Mouse (Mus musculus) forebrain, embryonic 11.5 days (tissue): ENCODE measurements around the gene Nt5e. TPM values are rescaled to one million over a fixed set of nuclear protein-coding genes. Genes with fewer than 3 reads are reported as not detected.

ENCODE experiments used
- ATAC-seq: fragments of 200-750 bp; cut with Nextera tagmentation; replicated peaks from 2 replicates; pipeline ENCODE4 v1.8.0; 2017; ENCODE audit warnings: moderate TSS enrichment; ENCODE audit not compliant: low FRiP score
- DNase-seq: peaks from one replicate; pipeline ENCODE4 v3.0.0-alpha.2; 2017; ENCODE audit warnings: low spot score
- H3K27ac ChIP-seq: fragments of 300-500 bp; sonication (generic); 2 replicates; pipeline ENCODE4 v1.5.1; 2014; ENCODE audit warnings: low read depth, low read length
- H3K27me3 ChIP-seq: fragments of 300-500 bp; sonication (generic); 2 replicates; pipeline ENCODE4 v1.6.1; 2014; ENCODE audit warnings: mild to moderate bottlenecking, low read length, mixed read lengths; ENCODE audit not compliant: control insufficient read depth, insufficient read depth
- H3K36me3 ChIP-seq: fragments of 300-500 bp; sonication (generic); 2 replicates; pipeline ENCODE4 v1.6.1; 2014; ENCODE audit warnings: mild to moderate bottlenecking, low read length, moderate library complexity, mixed read lengths; ENCODE audit not compliant: control insufficient read depth, insufficient read depth
- H3K4me1 ChIP-seq: fragments of 300-500 bp; sonication (generic); replicated peaks from 2 replicates; pipeline ENCODE4 v1.6.1; 2014; ENCODE audit warnings: low read length, mixed read lengths; ENCODE audit not compliant: control insufficient read depth, insufficient read depth
- H3K4me2 ChIP-seq: fragments of 300-500 bp; sonication (generic); 2 replicates; pipeline ENCODE4 v1.6.1; 2014; ENCODE audit warnings: low read depth, mild to moderate bottlenecking, low read length, moderate library complexity, mixed read lengths; ENCODE audit not compliant: severe bottlenecking
- H3K4me3 ChIP-seq: fragments of 300-500 bp; sonication (generic); 2 replicates; pipeline ENCODE4 v1.5.1; 2014; ENCODE audit warnings: low read depth, low read length
- H3K9ac ChIP-seq: fragments of 300-500 bp; sonication (generic); 2 replicates; pipeline ENCODE4 v1.6.1; 2014; ENCODE audit warnings: low read length
- H3K9me3 ChIP-seq: fragments of 300-500 bp; sonication (generic); 2 replicates; pipeline ENCODE4 v1.6.1; 2016; ENCODE audit warnings: low read length, mixed read lengths; ENCODE audit not compliant: control insufficient read depth
- WGBS: fragments of 180-500 bp; shearing (Covaris S2); extraction: QIAGEN DNeasy Blood & Tissue Kit; methylation state at CpG from one replicate; pipeline ENCODE4 v1.1.7; 2014; 5-methylcytosine and 5-hydroxymethylcytosine counted together
- polyA plus RNA-seq: library from polyadenylated mRNA; unstranded; fragments of >200 nt; fragmentation: Nextera tagmentation; extraction: Ambion mirVana; gene quantifications from 2 replicates; pipeline ENCODE4 v1.2.1, GENCODE M21; 2014

Gene Nt5e
- polyA plus RNA-seq, 1 experiment from 2014 or later = 0.88 TPM

DNA sequence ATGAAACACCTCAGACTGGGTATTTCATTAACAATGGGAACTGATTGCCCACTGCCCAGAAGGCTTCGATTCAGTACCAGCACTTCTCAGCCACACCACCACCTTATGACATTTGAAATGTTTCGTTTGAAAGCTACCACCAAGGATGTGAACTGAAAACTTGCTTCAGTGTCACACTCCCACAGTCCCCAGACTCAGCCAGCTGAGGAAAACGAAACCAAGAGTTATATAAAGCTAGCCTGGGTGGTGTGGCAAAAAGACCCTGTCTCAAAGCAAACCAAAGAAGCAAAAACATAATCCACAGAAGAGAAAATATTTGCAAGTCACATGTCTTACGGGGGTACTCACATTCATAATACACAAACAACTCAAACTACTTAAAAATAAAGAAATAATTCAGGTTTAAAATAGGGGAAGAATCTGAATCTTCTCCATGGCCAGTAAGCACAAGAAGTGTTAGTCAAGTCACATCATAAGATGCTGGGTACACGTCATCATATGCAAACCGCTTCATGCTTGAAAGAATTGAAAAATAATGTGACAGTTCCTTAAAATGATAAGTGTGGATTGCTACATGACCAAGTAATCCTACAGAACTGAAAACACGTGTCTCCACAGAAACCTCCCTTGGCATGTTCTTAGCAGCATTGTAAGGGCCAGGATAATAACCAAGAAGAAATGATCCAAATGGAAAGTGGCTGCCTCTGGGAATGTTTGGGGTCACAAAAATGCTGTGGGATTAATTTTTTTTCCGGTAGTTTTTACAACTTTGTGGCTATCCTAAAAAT, 28.9 kb upstream of the Nt5e start:
- no peaks in the 10 kb centered on the region for H3K4me1 ChIP-seq
- no peaks in the 10 kb centered on the region for H3K36me3 ChIP-seq
- H3K27me3 ChIP-seq = no peaks in the 10 kb centered on the region
- DNase-seq (no peak), ATAC-seq (no peak)
- no peak overlapping the region for H3K9ac ChIP-seq
- 84% methylated on average over 8 of the region's 8 CpGs for WGBS
- no peak overlapping the region for H3K27ac ChIP-seq
- no peak overlapping the region for H3K4me3 ChIP-seq
- H3K9me3 ChIP-seq = no peaks in the 10 kb centered on the region
- H3K4me2 ChIP-seq = no peak overlapping the region

DNA sequence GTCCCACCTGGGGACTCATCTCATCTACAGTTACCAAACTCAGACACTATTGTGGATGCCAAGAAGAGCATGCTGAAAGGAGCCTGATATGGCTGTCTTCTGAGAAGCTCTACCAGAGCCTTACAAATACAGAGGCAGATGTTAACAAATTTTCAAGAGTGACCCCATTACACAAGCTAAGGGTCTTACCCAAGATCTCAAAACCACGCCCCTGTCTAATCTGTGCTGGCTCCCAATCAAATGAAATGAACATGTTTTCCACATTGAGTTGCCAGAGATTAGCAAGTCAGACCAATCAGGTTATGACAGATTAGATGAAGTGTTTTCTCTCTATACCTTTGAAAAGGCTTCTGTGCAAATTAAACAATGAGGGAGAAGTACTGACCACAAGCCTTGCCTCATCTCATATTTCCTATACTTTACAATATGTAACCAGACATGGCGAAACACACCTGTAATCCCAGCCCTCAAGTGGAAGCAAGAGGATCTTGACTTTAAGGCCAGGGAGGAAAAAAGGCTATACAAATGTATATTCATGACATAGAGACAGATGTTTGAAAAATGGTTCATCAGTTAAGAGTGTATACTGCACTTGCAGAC, 19.9 kb upstream of the Nt5e start:
- ATAC-seq = no peak
- Histone ChIP-seq H3K4me3 (no peak overlapping the region), H3K4me1 (no peaks in the 10 kb centered on the region), H3K36me3 (no peaks in the 10 kb centered on the region), H3K27me3 (no peaks in the 10 kb centered on the region), H3K27ac (no peak overlapping the region), H3K9ac (no peak overlapping the region), H3K4me2 (no peak overlapping the region), H3K9me3 (no peaks in the 10 kb centered on the region)
- 86% methylated on average over 2 of the region's 2 CpGs for WGBS
- DNase-seq = no peak

DNA sequence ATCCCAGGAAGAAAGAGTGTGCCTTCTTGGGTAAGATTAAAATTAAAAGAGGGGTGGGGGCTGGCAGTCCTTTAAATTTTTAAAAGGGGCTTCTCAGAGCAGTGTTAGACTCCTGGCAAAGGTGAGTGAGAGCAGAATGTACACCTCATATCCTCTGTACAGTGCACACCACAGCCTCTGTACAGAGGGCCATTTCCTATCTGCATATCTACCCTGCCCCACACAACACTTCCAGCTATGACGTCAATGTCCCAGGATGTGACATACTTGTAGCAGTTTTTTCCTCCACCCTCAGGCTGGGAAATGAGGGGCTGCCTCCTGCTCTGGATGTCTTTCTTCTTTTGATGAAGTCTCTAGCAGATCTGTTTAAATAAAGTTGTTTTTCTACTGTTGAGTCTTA, 17.9 kb upstream of the Nt5e start:
- H3K27ac ChIP-seq = no peak overlapping the region
- H3K4me2 ChIP-seq = no peak overlapping the region
- WGBS = 65% methylated on average over 1 of the region's 1 CpGs
- no peak overlapping the region for H3K4me3 ChIP-seq
- DNase-seq = no peak
- no peak overlapping the region for H3K9ac ChIP-seq
- H3K27me3 ChIP-seq = no peaks in the 10 kb centered on the region
- no peaks in the 10 kb centered on the region for H3K4me1 ChIP-seq
- no peaks in the 10 kb centered on the region for H3K36me3 ChIP-seq
- H3K9me3 ChIP-seq = no peaks in the 10 kb centered on the region
- ATAC-seq = no peak

DNA sequence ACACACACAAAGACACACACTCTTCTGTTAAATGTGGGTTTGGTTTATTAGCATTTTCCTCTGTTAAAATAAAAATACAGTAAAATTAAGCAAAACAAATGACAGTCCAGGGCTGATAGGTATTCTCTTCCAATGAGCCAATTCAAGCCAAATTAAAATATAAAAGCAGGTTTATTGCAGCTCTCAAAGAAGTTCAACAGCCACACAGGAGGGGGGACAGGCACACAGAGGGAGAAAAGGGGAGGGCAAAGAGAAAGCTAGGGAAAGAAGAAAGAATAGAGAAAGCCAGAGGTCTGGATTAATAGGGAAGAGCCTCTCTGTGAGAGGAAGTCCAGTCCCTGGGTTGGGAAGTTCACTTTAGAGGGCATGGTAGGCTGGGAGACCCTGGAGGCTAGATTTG, 7.8 kb upstream of the Nt5e start:
- no peak for DNase-seq
- H3K4me3 ChIP-seq = no peak overlapping the region

DNA sequence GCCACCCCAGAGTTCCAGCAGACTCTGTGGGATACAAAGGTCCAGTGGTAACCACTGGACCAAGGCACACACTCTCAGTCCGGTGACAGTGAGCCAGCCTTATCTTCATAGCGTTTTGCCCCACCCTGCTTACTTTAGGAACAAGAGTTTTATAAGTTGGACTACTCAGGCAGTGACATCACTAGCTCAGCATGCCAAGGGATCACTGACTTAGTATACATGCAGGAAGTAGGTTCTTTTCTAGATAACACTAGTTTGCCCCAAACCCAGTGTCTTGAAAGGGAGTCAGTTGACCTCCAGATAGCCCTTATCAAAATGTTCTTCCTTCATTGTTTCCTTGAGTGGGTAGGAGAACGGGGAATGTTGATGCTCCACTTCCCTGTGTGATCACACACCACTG, 2.4 kb upstream of the Nt5e start:
- DNase-seq = no peak
- H3K4me2 ChIP-seq = no peak overlapping the region
- H3K4me1 ChIP-seq = no peaks in the 10 kb centered on the region; the same call in 1 of the 2 replicates
- peaks cover 11% of the 10 kb centered on the region for H3K27me3 ChIP-seq
- H3K9ac ChIP-seq = no peak overlapping the region
- no peak overlapping the region for H3K27ac ChIP-seq
- H3K4me3 ChIP-seq = no peak overlapping the region
- 89% methylated on average over 3 of the region's 3 CpGs for WGBS
- no peaks in the 10 kb centered on the region for H3K36me3 ChIP-seq
- no peaks in the 10 kb centered on the region for H3K9me3 ChIP-seq
- ATAC-seq = no peak

More for the DNA sequence above, 7.8 kb upstream of the Nt5e start:
- Histone ChIP-seq H3K4me1 (no peaks in the 10 kb centered on the region), H3K4me2 (no peak overlapping the region), H3K27me3 (no peaks in the 10 kb centered on the region), H3K9ac (no peak overlapping the region), H3K27ac (no peak overlapping the region), H3K9me3 (no peaks in the 10 kb centered on the region), H3K36me3 (no peaks in the 10 kb centered on the region)
- no peak for ATAC-seq

DNA sequence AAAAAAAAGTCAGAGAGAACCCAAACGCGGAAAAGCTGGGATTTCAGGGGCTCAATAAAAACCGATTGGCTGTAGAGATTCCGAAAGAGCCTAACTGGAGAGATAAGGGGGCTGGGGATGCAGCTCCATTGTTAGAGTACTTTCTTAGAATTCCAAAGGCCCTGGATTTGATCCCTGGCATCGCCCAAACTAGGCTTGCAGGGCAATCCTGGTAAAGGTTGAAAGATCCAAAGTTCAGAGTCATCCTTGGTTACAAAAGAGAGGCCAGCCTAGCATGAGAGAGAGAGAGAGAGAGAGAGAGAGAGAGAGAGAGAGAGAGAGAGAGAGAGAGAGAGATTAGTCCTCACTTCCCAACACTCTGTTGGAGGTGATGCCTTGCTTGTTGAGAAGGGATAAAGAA, 1.7 kb downstream of the Nt5e start:
- Histone ChIP-seq H3K4me3 (no peak overlapping the region), H3K9me3 (no peaks in the 10 kb centered on the region), H3K9ac (no peak overlapping the region), H3K36me3 (no peaks in the 10 kb centered on the region), H3K27me3 (peaks cover 14% of the 10 kb centered on the region), H3K4me1 (peaks cover 4% of the 10 kb centered on the region; the same call in 1 of the 2 replicates), H3K4me2 (no peak overlapping the region), H3K27ac (no peak overlapping the region)
- DNase-seq = no peak
- ATAC-seq = no peak
- WGBS = 7% methylated on average over 5 of the region's 5 CpGs

DNA sequence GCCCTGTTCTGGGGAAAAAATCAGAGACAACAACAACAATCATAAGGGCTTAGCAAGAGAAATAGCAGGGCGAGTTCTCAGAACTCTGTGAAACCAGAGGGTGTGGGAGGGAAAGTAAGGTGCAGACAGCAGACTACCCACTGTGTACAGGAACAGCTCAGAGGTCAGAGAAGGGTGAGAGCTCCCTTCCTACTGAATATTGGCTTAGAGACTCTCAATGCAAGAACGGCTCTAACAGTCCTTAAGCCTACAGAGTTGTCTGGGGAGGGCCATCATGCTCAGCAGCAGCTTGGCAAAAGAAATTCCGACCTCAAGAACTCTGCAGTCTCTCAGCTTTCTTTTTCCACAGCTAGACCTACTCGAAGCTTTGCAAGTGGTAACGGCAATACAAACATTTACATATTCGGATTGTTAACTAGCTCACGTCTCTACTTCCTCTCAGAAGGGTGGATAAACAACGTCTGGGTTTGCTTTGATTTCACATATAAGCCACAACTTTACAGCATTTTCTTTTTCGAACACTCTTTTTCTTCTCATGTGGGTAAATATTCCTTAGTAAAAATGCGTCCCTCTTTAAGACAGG, 2.3 kb downstream of the Nt5e start:
- no peak for ATAC-seq
- no peak overlapping the region for H3K4me2 ChIP-seq

DNA sequence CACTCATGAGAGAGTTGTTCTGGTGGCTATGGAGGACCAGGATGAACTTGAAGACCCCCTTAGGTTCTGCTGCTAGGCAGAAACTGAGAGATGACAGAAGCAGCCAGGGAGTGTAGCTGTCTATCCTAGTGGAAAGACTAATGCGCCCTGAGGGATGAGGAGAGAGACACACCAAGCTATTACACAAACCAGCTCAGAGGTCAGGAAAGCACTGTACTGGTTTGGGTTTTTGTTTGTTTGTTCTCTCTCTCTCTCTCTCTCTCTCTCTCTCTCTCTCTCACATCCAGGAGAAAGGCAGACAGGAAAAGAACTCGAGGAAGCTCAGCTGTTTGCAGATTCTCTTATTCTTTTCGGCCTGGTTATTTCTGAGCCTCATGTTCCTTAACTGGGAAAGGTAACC, 3.3 kb downstream of the Nt5e start:
- no peak for ATAC-seq
- 71% methylated on average over 3 of the region's 3 CpGs for WGBS

More for the DNA sequence above, 2.3 kb downstream of the Nt5e start:
- Histone ChIP-seq H3K27me3 (peaks cover 14% of the 10 kb centered on the region), H3K9me3 (no peaks in the 10 kb centered on the region), H3K4me1 (peaks cover 4% of the 10 kb centered on the region; the same call in 1 of the 2 replicates), H3K9ac (no peak overlapping the region), H3K27ac (no peak overlapping the region), H3K4me3 (no peak overlapping the region), H3K36me3 (no peaks in the 10 kb centered on the region)
- 42% methylated on average over 10 of the region's 10 CpGs for WGBS
- DNase-seq = no peak

More for the DNA sequence above, 3.3 kb downstream of the Nt5e start:
- no peak overlapping the region for H3K4me2 ChIP-seq
- peaks cover 14% of the 10 kb centered on the region for H3K27me3 ChIP-seq
- H3K4me3 ChIP-seq = no peak overlapping the region
- no peak overlapping the region for H3K27ac ChIP-seq
- no peak overlapping the region for H3K9ac ChIP-seq
- DNase-seq = no peak
- H3K9me3 ChIP-seq = no peaks in the 10 kb centered on the region
- no peaks in the 10 kb centered on the region for H3K36me3 ChIP-seq
- H3K4me1 ChIP-seq = peaks cover 4% of the 10 kb centered on the region; the same call in 1 of the 2 replicates
